Mouse (Mus musculus) G1E (cell line): ENCODE results near the gene Mapk11. TPM values are rescaled to one million over a fixed set of nuclear protein-coding genes. Genes with fewer than 3 reads are reported as not detected.

Experiments used
- ATAC-seq: 2 replicates; pipeline ENCODE4 v1.8.0; 2016; ENCODE audit warnings: mild to moderate bottlenecking; ENCODE audit not compliant: insufficient number of reproducible peaks, poor library complexity, low FRiP score, severe bottlenecking; ENCODE audit errors: extremely low read depth
- DNase-seq: peaks from one replicate; pipeline ENCODE4 v3.0.0; 2012; ENCODE audit warnings: low spot score
- H3K27me3 ChIP-seq: 2 replicates; pipeline ENCODE4 v1.6.1; 2012; ENCODE audit warnings: mild to moderate bottlenecking, low read length, inconsistent platforms; ENCODE audit not compliant: insufficient read depth
- H3K36me3 ChIP-seq: replicated peaks from 2 replicates; pipeline ENCODE3; 2012; ENCODE audit warnings: mild to moderate bottlenecking, inconsistent platforms
- H3K4me1 ChIP-seq: 2 replicates; pipeline ENCODE4 v1.6.1; 2012; ENCODE audit warnings: low read depth, low read length, inconsistent platforms, mixed read lengths; ENCODE audit not compliant: insufficient read depth
- H3K4me3 ChIP-seq: 2 replicates; pipeline ENCODE4 v1.5.1; 2012; ENCODE audit warnings: low read depth, mild to moderate bottlenecking, inconsistent platforms, low read length, moderate library complexity, mixed read lengths
- H3K9me3 ChIP-seq: replicated peaks from 2 replicates; pipeline ENCODE4 v1.6.1; 2012; ENCODE audit warnings: inconsistent platforms
- CTCF ChIP-seq: IDR thresholded peaks from 2 replicates; pipeline ENCODE4 v1.5.1; 2012; ENCODE audit warnings: low read depth, low read length, inconsistent platforms, mixed read lengths
- GATA1 ChIP-seq: IDR thresholded peaks from 2 replicates; pipeline ENCODE4 v1.6.1; 2012; ENCODE audit warnings: borderline replicate concordance, low read length, inconsistent platforms, mixed read lengths
- GATA2 ChIP-seq: IDR thresholded peaks from 2 replicates; pipeline ENCODE4 v1.6.1; 2012; ENCODE audit warnings: low read depth, low read length, inconsistent platforms, borderline replicate concordance
- POLR2AphosphoS5 ChIP-seq: IDR thresholded peaks from 2 replicates; pipeline ENCODE4 v1.6.1; 2012; ENCODE audit warnings: low read depth, low read length, inconsistent platforms; ENCODE audit not compliant: insufficient replicate concordance
- TAL1 ChIP-seq: conservative IDR thresholded peaks from 2 replicates; pipeline ENCODE4 v1.6.1; 2012; ENCODE audit warnings: low read depth, low read length, inconsistent platforms, mixed read lengths
- polyA plus RNA-seq: library from polyadenylated mRNA; stranded (reverse); fragments of >175 nt; gene quantifications from 2 replicates; pipeline ENCODE4 v1.2.3, GENCODE M21; 2012
- total RNA-seq, 2 experiments: library from RNA; stranded (forward) in 1 of 2; stranded (reverse) in 1 of 2; fragments of 200-1000 nt in 1 of 2; fragments of >200 nt in 1 of 2; fragmentation: Nextera tagmentation in 1 of 2; gene quantifications; 2 replicates each; pipeline ENCODE4 v1.2.3; 2014 to 2017

Mapk11 gene
- total and polyA plus RNA-seq, 3 experiments = 0.07 to 0.38 TPM; not detected in 1

DNA sequence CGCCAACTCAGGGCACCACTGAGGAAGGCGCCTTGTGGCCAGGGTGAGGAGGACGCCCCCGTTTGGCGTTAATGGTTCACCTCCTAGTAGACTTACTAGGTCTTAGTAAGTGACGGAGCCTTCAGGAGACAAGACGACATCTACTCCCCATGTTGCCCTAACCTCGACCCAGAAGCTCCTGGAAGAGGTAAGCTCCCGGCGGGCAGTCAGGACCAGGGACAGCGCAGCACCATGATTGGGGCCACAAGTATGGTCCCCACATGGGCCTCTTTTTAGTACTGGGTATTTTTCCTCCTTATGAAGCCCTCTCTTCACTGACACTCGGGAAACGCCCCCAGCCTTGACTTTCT, 588 bp upstream of the Mapk11 start:
- DNase-seq = peak; percentile 54
- H3K4me1 ChIP-seq = peaks cover 17% of the 10 kb centered on the region
- no peak for TF ChIP-seq GATA1
- TF ChIP-seq GATA2 = no peak
- no peak for TF ChIP-seq CTCF
- no peak for TF ChIP-seq POLR2AphosphoS5
- TF ChIP-seq TAL1 = no peak
- H3K27me3 ChIP-seq = peaks cover 47% of the 10 kb centered on the region
- no peaks in the 10 kb centered on the region for H3K36me3 ChIP-seq
- peak; percentile 45 for ATAC-seq
- peak overlapping the region; percentile 69; the same call in 1 of the 2 replicates for H3K4me3 ChIP-seq
- H3K9me3 ChIP-seq = no peaks in the 10 kb centered on the region

GRCm38 (mm10) chr15:89148496-89149270, 745 bp downstream of the Mapk11 start:
- ATAC-seq (no peak), DNase-seq (no peak)
- Histone ChIP-seq H3K4me1 (peaks cover 17% of the 10 kb centered on the region), H3K9me3 (no peaks in the 10 kb centered on the region), H3K4me3 (peak overlapping the region; percentile 69; the same call in 1 of the 2 replicates), H3K27me3 (peaks cover 56% of the 10 kb centered on the region), H3K36me3 (no peaks in the 10 kb centered on the region)
- TF ChIP-seq CTCF (no peak), TAL1 (no peak), POLR2AphosphoS5 (no peak), GATA1 (no peak), GATA2 (no peak)

GRCm38 (mm10) chr15:89147895-89148294, 1.5 kb downstream of the Mapk11 start:
- Histone ChIP-seq H3K4me3 (no peak overlapping the region), H3K4me1 (peaks cover 18% of the 10 kb centered on the region), H3K9me3 (no peaks in the 10 kb centered on the region), H3K27me3 (peaks cover 61% of the 10 kb centered on the region), H3K36me3 (no peaks in the 10 kb centered on the region)
- ATAC-seq (no peak), DNase-seq (no peak)
- TF ChIP-seq POLR2AphosphoS5 = no peak
- no peak for TF ChIP-seq GATA2
- no peak for TF ChIP-seq TAL1
- no peak for TF ChIP-seq CTCF
- TF ChIP-seq GATA1 = no peak

DNA sequence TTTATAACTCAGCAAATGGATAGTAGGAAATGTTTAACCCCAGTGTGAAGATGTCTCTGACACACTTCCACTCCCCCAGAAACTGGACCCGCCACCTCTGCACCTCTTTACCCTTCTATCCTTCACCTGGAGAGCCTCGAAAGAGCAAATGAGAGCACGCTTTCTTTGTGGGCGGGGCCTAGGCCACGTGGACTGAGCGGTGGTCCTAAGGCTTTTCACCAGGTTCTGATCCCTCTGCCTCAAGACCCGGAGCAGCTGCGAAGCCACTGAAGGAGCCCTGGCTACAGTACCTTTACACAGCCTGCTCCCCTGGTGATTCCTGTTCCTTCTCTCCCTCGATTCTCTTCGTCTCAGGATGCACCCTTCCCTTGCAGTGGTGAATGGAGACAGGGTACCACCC, 2.0 kb downstream of the Mapk11 start:
- peaks cover 18% of the 10 kb centered on the region for H3K4me1 ChIP-seq
- peaks cover 65% of the 10 kb centered on the region for H3K27me3 ChIP-seq
- H3K4me3 ChIP-seq = no peak overlapping the region
- no peak for ATAC-seq
- TF ChIP-seq GATA1 = no peak
- TF ChIP-seq GATA2 = no peak
- TF ChIP-seq TAL1 = no peak
- no peak for TF ChIP-seq CTCF
- no peak for TF ChIP-seq POLR2AphosphoS5
- no peak for DNase-seq
- no peaks in the 10 kb centered on the region for H3K36me3 ChIP-seq
- no peaks in the 10 kb centered on the region for H3K9me3 ChIP-seq

DNA sequence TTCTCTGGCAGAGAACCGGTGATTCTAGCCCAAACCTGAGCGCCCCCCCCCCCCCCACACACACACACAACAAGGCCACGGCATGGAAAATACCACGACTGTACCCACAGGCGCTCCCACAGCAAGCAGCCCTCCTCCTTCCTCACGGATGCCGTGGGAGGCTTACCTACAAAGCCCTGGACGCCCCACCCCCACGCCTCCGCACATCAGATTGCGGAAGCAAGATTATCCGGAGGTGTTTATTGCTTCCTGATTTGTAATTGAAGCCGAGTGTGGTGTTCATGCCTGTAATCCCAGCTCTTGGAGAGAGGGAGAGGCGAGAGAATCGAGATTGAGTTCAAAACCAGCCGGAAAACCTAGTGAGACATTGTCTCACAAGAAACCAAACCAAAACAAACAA, 2.4 kb downstream of the Mapk11 start:
- Histone ChIP-seq H3K9me3 (no peaks in the 10 kb centered on the region), H3K36me3 (no peaks in the 10 kb centered on the region), H3K4me3 (no peak overlapping the region), H3K4me1 (peaks cover 18% of the 10 kb centered on the region), H3K27me3 (peaks cover 70% of the 10 kb centered on the region)
- ATAC-seq (no peak), DNase-seq (no peak)
- no peak for TF ChIP-seq GATA1
- TF ChIP-seq TAL1 = no peak
- TF ChIP-seq POLR2AphosphoS5 = no peak
- no peak for TF ChIP-seq CTCF
- no peak for TF ChIP-seq GATA2

DNA sequence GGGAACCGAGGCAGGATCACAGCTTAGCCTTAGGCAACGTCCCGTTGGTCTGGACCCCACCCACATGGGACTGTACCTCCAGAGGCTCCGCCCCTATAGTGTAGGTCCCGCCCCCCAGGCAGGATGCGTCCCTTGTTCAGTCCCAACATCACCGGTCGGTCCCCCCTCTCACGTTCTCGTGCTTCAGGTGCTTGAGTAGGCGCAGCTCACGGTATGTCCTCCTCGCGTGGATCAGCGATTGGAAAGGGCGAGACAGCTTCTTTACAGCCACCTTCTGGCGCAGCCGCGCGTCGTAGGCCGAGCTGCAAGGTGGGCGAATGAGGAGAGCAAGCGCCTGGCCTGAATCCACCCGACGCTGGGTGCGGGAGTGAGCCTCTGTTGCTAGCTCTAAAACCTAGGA, 2.9 kb downstream of the Mapk11 start:
- Histone ChIP-seq H3K9me3 (no peaks in the 10 kb centered on the region), H3K4me1 (peaks cover 18% of the 10 kb centered on the region), H3K27me3 (peaks cover 72% of the 10 kb centered on the region), H3K4me3 (no peak overlapping the region), H3K36me3 (no peaks in the 10 kb centered on the region)
- ATAC-seq (no peak), DNase-seq (no peak)
- TF ChIP-seq POLR2AphosphoS5 (no peak), TAL1 (no peak), GATA2 (no peak), GATA1 (no peak), CTCF (no peak)
